Mouse (Mus musculus) spleen, postnatal 36 days (tissue): ENCODE measurements around the gene Gm7145.
"Not testable (repeated sequence)": the region's sequence is repeated elsewhere in the genome, so short reads cannot be mapped to it uniquely, and the experiment has no call there.

Experiments
- DNase-seq, 2 experiments: peaks; one replicate each; pipeline ENCODE4 v3.0.0; 2022; ENCODE audit warnings: low spot score in 2 of 2, mixed read lengths in 1 of 2

Gene Gm7145

DNA sequence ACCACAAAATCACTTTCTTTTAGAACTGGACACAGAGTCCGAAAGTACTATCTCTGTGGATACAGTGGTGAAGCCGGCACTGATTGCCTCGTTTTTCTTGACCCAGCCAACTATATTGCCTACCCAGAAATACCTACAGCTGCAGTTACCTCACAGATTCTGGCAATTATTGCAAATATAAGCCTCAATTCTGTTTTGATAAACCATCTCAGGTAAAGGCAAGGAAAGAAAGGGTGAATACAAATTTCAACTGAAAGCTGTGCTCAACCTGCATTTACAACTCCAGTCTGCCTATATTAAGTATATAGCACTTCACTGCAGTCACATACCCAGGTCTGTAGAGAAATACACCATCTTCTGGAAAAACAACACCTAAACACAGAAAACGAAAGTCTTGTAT, at the start of gene Gm7145:
Gene Gm7145 (plus strand): TSS at position 301 of the 400 bp plus-strand sequence.
- no peak for DNase-seq

GRCm38 (mm10) chr1:117927715-117928114, 38.0 kb upstream of the Gm7145 start, which contains the start of gene Gm28168:
TSS of gene Gm28168 (plus strand) at chr1:117928015.
- DNase-seq = not testable (repeated sequence)

GRCm38 (mm10) chr1:118003876-118004275, 38.1 kb downstream of the Gm7145 start:
- DNase-seq = not testable (repeated sequence)

DNA sequence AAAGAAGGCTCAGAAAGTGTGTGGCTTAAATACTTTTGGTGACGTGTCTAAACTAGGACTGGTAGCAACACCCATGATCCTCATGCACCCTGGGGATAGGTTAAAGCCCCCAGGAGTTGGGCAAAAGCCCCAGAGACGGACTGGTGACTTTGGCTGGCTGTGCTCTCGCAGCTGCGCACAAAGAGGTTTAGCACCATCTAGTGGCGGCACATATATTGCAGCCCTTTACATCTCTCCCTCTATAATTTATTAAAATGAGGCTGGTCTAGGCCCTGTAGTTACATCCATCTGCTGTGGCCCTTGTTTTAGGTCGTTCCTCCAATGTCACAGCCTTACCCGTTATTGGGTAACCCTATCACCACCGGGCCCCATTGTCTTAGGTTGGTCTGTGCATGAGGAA, 47.0 kb downstream of the Gm7145 start:
- DNase-seq = not testable (repeated sequence)
